22 mouse cellular contexts compared by ENCODE assay signal in genomic region chr13:3805132-3805531, GRCm38 (mm10). TPM values are rescaled to one million over a fixed set of nuclear protein-coding genes. Genes with fewer than 3 reads are reported as not detected.
DNase-seq lines count a peak whose midpoint lies in the region; ATAC-seq and TF ChIP-seq lines count a peak whose summit lies in the region.
"Had no signal": no experiment of that assay in that cellular context is flagged by ENCODE, and none has a peak within 500 bp of the region (broad histone marks: within the 10 kb centered on the region; RNA-seq: fewer than 3 reads in every experiment).

No protein-coding gene starts in this region.

- DNase-seq in heart, adult 11 months: peak; percentile 88
- no peak for DNase-seq in heart, adult 8-10 months (ENCODE audit: low spot score)
- DNase-seq in lung, embryonic 14.5 days: peak; percentile 58
- DNase-seq in lung, postnatal 25 days (ENCODE audit: low spot score): no peak
- DNase-seq in kidney, adult 2 months: peak; percentile 58
- peak; percentile 17 to 65 for DNase-seq in kidney, postnatal 36 days
- DNase-seq in layer of hippocampus, adult 8-10 months (ENCODE audit: low spot score in 2 of 2): no peak
- DNase-seq: cerebellum, postnatal 14 days; gastrocnemius, adult 2 months had no signal

- no peaks in the 10 kb centered on the region for H3K27me3 ChIP-seq in lung, embryonic 14.5 days (ENCODE audit: insufficient read depth, low read length)
- H3K27me3 ChIP-seq in kidney, adult 2 months (replicated peaks; ENCODE audit: control insufficient read depth, insufficient read depth, low read length): no peaks in the 10 kb centered on the region
- H3K27me3 ChIP-seq: hindbrain, embryonic 13.5 days; stomach, embryonic 15.5 days had no signal

- no peak overlapping the region for H3K4me2 ChIP-seq in lung, embryonic 14.5 days
- H3K4me2 ChIP-seq: heart, embryonic 11.5 days; hindbrain, embryonic 13.5 days; stomach, embryonic 15.5 days had no signal

- TF ChIP-seq POLR2A in kidney, adult 2 months (IDR thresholded peaks at IDR 0.05; ENCODE audit: low read depth, low read length): no peak

- 42% methylated on average over 2 of the region's 2 CpGs for WGBS in lung, embryonic 14.5 days
- WGBS in kidney, adult 2 months: 33% methylated on average over 2 of the region's 2 CpGs

- ATAC-seq in lung, embryonic 14.5 days (ENCODE audit: insufficient read depth): no peak
- ATAC-seq in CD4-positive, CD25-positive, alpha-beta regulatory T cell, adult 4 months: no peak
- ATAC-seq: activated CD4-positive, CD25-positive, alpha-beta regulatory T cell, adult 4 months; forebrain, embryonic 16.5 days had no signal

- TF ChIP-seq CTCF in lung, embryonic 14.5 days (IDR thresholded peaks at IDR 0.05; ENCODE audit: low read depth): no peak
- no peak for TF ChIP-seq CTCF in kidney, adult 2 months (conservative IDR thresholded peaks at IDR 0.05; ENCODE audit: insufficient read depth, insufficient read length, low read depth, low read length)

- H3K36me3 ChIP-seq in lung, embryonic 14.5 days (ENCODE audit: insufficient read depth): no peaks in the 10 kb centered on the region
- H3K36me3 ChIP-seq in kidney, adult 2 months (ENCODE audit: control insufficient read depth, insufficient read depth, low read length): no peaks in the 10 kb centered on the region
- H3K36me3 ChIP-seq: hindbrain, embryonic 13.5 days; stomach, embryonic 15.5 days had no signal

- H3K9me3 ChIP-seq in lung, embryonic 14.5 days (ENCODE audit: low read depth, low read length): no peaks in the 10 kb centered on the region
- H3K9me3 ChIP-seq: hindbrain, embryonic 13.5 days; stomach, embryonic 15.5 days had no signal

- H3K27ac ChIP-seq in lung, embryonic 14.5 days (ENCODE audit: low read depth): peak overlapping the region; percentile 6; the same call in 1 of the 2 replicates
- H3K27ac ChIP-seq in kidney, adult 2 months (ENCODE audit: insufficient read depth, low read depth, low read length): no peak overlapping the region
- H3K27ac ChIP-seq: gastrocnemius, adult 2 months; hindbrain, embryonic 13.5 days; liver, embryonic 14.5 days; stomach, embryonic 15.5 days had no signal

- H3K4me3 ChIP-seq in lung, embryonic 14.5 days (ENCODE audit: low read depth, low read length): no peak overlapping the region
- H3K4me3 ChIP-seq in kidney, adult 2 months (ENCODE audit: insufficient read depth, low read depth, low read length): no peak overlapping the region
- H3K4me3 ChIP-seq: gastrocnemius, adult 2 months; hindbrain, embryonic 13.5 days; stomach, embryonic 15.5 days had no signal

- H3K9ac ChIP-seq in lung, embryonic 14.5 days: no peak overlapping the region
- H3K9ac ChIP-seq: hindbrain, embryonic 13.5 days; liver, embryonic 14.5 days; stomach, embryonic 15.5 days had no signal

- peaks cover 5% of the 10 kb centered on the region; the same call in 1 of the 2 replicates for H3K4me1 ChIP-seq in lung, embryonic 14.5 days (ENCODE audit: insufficient read depth)
- peaks cover 3% of the 10 kb centered on the region; the same call in 1 of the 2 replicates for H3K4me1 ChIP-seq in kidney, adult 2 months (ENCODE audit: control insufficient read depth, insufficient read depth, low read length)
- H3K4me1 ChIP-seq: hindbrain, embryonic 13.5 days; stomach, embryonic 15.5 days had no signal

RNA-seq across cellular contexts. Expression of gene Calml3, which starts 1.0 kb away (rescaled TPM):
- total RNA-seq in heart, adult 8-10 months (2022): not detected
- 0.18 TPM in 1 of 2 replicates, not detected in the other for polyA plus RNA-seq in lung, embryonic 14.5 days (2014; fragmentation: Nextera tagmentation; extraction: Ambion mirVana)
- 1.7 and 2.5 TPM in 2 replicates for polyA plus RNA-seq in kidney, adult 2 months (2012; rRNA removed)
- total RNA-seq in layer of hippocampus, adult 8-10 months (2022): not detected
- polyA plus RNA-seq in CD4-positive, CD25-positive, alpha-beta regulatory T cell, adult 4 months (2017; shearing (Covaris generic)): not detected
- total RNA-seq: gastrocnemius, adult 2 months; layer of hippocampus, postnatal 25 days; left cerebral cortex, postnatal 36 days; megakaryocyte-erythroid progenitor cell, adult 5-6 weeks had no signal
- polyA plus RNA-seq: activated CD4-positive, CD25-positive, alpha-beta regulatory T cell, adult 4 months; forebrain, embryonic 16.5 days; hindbrain, embryonic 13.5 days; intestine, embryonic 16.5 days; liver, embryonic 14.5 days had no signal

RNA-seq across cellular contexts. Expression of gene Calm4, which starts 32.4 kb away (rescaled TPM):
- total RNA-seq in heart, adult 8-10 months (2022): not detected
- not detected in 2 replicates for polyA plus RNA-seq in lung, embryonic 14.5 days (2014; fragmentation: Nextera tagmentation; extraction: Ambion mirVana)
- not detected in 2 replicates for polyA plus RNA-seq in kidney, adult 2 months (2012; rRNA removed)
- not detected for total RNA-seq in layer of hippocampus, adult 8-10 months (2022)
- polyA plus RNA-seq in CD4-positive, CD25-positive, alpha-beta regulatory T cell, adult 4 months (2017; shearing (Covaris generic)): not detected
- total RNA-seq: gastrocnemius, adult 2 months; layer of hippocampus, postnatal 25 days; left cerebral cortex, postnatal 36 days; megakaryocyte-erythroid progenitor cell, adult 5-6 weeks; neutrophil, adult 5-6 weeks had no signal
- polyA plus RNA-seq: activated CD4-positive, CD25-positive, alpha-beta regulatory T cell, adult 4 months; forebrain, embryonic 16.5 days; heart, embryonic 11.5 days; hindbrain, embryonic 13.5 days; liver, embryonic 14.5 days; urinary bladder, adult 2 months had no signal

RNA-seq across cellular contexts. Expression of gene Calm5, which starts 48.8 kb away (rescaled TPM):
- not detected for total RNA-seq in heart, adult 8-10 months (2022)
- polyA plus RNA-seq in lung, embryonic 14.5 days (2014; fragmentation: Nextera tagmentation; extraction: Ambion mirVana): not detected in 2 replicates
- polyA plus RNA-seq in kidney, adult 2 months (2012; rRNA removed): not detected in 2 replicates
- not detected for total RNA-seq in layer of hippocampus, adult 8-10 months (2022)
- polyA plus RNA-seq in CD4-positive, CD25-positive, alpha-beta regulatory T cell, adult 4 months (2017; shearing (Covaris generic)): not detected
- total RNA-seq: gastrocnemius, adult 2 months; layer of hippocampus, postnatal 25 days; left cerebral cortex, postnatal 36 days; megakaryocyte-erythroid progenitor cell, adult 5-6 weeks; neutrophil, adult 5-6 weeks had no signal
- polyA plus RNA-seq: activated CD4-positive, CD25-positive, alpha-beta regulatory T cell, adult 4 months; forebrain, embryonic 16.5 days; heart, embryonic 11.5 days; hindbrain, embryonic 13.5 days; intestine, embryonic 16.5 days; liver, embryonic 14.5 days; stomach, embryonic 15.5 days; urinary bladder, adult 2 months had no signal

Comparison
In these comparisons a context has a peak if more than half of its experiments do, and no peak if none do; other contexts are left out.
1. DNase-seq: peak in heart, adult 11 months (single experiment), lung, embryonic 14.5 days (single experiment), kidney, adult 2 months (single experiment) and kidney, postnatal 36 days (2 of 2); none in heart, adult 8-10 months (single experiment), lung, postnatal 25 days (single experiment) and layer of hippocampus, adult 8-10 months (0 of 2).